Mouse (Mus musculus): ENCODE data around the gene Gm20388. TPM values are rescaled to one million over a fixed set of nuclear protein-coding genes. Genes with fewer than 3 reads are reported as not detected.
A peak's percentile ranks its signal among the peaks of the same experiment; 100 is the strongest.

Gene Gm20388
- polyA plus RNA-seq, 1 experiment from 2014 or later, result 2.5 TPM

DNA sequence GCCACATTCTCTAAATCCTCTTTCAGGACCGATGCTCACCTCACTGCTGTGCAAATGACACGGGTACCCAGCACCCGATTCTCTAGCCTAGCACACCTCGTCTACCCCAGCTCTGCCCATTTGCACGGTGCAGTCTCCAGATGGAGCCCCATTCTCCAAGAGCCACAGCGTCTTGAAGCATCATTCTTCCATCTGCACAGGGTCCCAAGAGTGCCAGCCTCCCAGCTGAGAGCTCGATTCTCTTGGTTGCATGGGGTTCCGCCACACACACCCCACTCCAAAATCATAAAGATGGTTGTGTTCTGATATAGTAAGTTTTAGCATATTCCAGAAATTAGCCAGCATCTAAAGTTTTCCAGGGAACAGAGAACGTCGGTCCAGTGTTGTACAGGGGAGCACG lies 2432.7 kb downstream of the Gm20388 start:
- Histone ChIP-seq H3K27me3 (ENCODE audit: low read depth, poor library complexity, severe bottlenecking) (peaks cover 81% of the 10 kb centered on the region), H3K27ac (no peak overlapping the region), H3K4me1 (peaks cover 22% of the 10 kb centered on the region), H3K36me3 (no peaks in the 10 kb centered on the region), H3K4me3 (peak overlapping the region; percentile 46), H3K9me3 (replicated peaks) (no peaks in the 10 kb centered on the region)
- DNase-seq (ENCODE audit: low spot score), result no peak
- 7% methylated on average over 11 of the region's 11 CpGs for WGBS

DNA sequence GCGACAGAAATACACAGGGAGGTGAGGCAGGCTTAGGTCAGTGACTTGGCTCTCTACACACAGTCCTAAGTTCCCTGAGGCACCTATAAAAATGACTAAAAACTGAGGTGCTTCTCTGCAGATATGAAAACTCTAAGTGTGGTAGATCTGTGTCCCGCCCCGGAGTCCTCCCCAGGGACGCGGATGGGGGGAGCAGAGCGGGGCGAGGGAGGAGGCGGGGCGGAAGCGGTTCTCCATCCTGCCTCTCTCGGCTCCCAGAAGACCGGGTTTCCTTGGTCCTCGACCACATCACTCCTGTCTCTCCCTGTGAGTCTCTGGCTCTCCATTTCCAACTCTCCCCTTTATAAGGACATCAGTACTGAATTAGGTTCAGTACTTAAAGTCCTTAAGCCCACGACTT lies 2433.1 kb downstream of the Gm20388 start:
- Histone ChIP-seq H3K27ac (peak overlapping the region; percentile 62), H3K27me3 (ENCODE audit: low read depth, poor library complexity, severe bottlenecking) (peaks cover 81% of the 10 kb centered on the region), H3K4me3 (peak overlapping the region; percentile 46), H3K4me1 (peaks cover 22% of the 10 kb centered on the region), H3K36me3 (no peaks in the 10 kb centered on the region), H3K9me3 (replicated peaks) (no peaks in the 10 kb centered on the region)
- WGBS, result under 1% methylated on average over 14 of the region's 14 CpGs
- peak; percentile 57 for DNase-seq (ENCODE audit: low spot score)

- WGBS, result 5% methylated on average over 2 of the region's 5 CpGs
- Histone ChIP-seq H3K4me1 (peaks cover 22% of the 10 kb centered on the region), H3K27ac (peak overlapping the region; percentile 62; the same call in 1 of the 2 replicates), H3K4me3 (peak overlapping the region; percentile 46), H3K36me3 (no peaks in the 10 kb centered on the region), H3K9me3 (replicated peaks) (no peaks in the 10 kb centered on the region), H3K27me3 (ENCODE audit: low read depth, poor library complexity, severe bottlenecking) (peaks cover 81% of the 10 kb centered on the region)
- DNase-seq (ENCODE audit: low spot score), result no peak
These were observed 2433.6 kb downstream of the Gm20388 start for GRCm38 (mm10) chr8:122344219-122344618.

- Histone ChIP-seq H3K4me3 (no peak overlapping the region), H3K9me3 (replicated peaks) (no peaks in the 10 kb centered on the region), H3K27ac (no peak overlapping the region), H3K36me3 (no peaks in the 10 kb centered on the region), H3K27me3 (ENCODE audit: low read depth, poor library complexity, severe bottlenecking) (peaks cover 85% of the 10 kb centered on the region), H3K4me1 (peaks cover 32% of the 10 kb centered on the region)
- WGBS, result 59% methylated on average over 12 of the region's 12 CpGs
- DNase-seq (ENCODE audit: low spot score), result no peak
These were observed 2434.8 kb downstream of the Gm20388 start for GRCm38 (mm10) chr8:122345181-122346095.

GRCm38 (mm10) chr8:122347811-122348552 lies 2437.3 kb downstream of the Gm20388 start:
- H3K36me3 ChIP-seq, result no peaks in the 10 kb centered on the region
- H3K27ac ChIP-seq, result no peak overlapping the region
- no peak overlapping the region for H3K4me3 ChIP-seq
- no peak for DNase-seq (ENCODE audit: low spot score)
- H3K9me3 ChIP-seq (replicated peaks), result no peaks in the 10 kb centered on the region
- 71% methylated on average over 5 of the region's 5 CpGs for WGBS
- H3K4me1 ChIP-seq, result peaks cover 38% of the 10 kb centered on the region
- H3K27me3 ChIP-seq (ENCODE audit: low read depth, poor library complexity, severe bottlenecking), result peaks cover 84% of the 10 kb centered on the region

GRCm38 (mm10) chr8:122349357-122350297 lies 2439.0 kb downstream of the Gm20388 start:
- Histone ChIP-seq H3K36me3 (no peaks in the 10 kb centered on the region), H3K27ac (no peak overlapping the region), H3K9me3 (replicated peaks) (no peaks in the 10 kb centered on the region), H3K27me3 (ENCODE audit: low read depth, poor library complexity, severe bottlenecking) (peaks cover 71% of the 10 kb centered on the region), H3K4me3 (no peak overlapping the region), H3K4me1 (peaks cover 23% of the 10 kb centered on the region)
- 24% methylated on average over 15 of the region's 15 CpGs for WGBS
- no peak for DNase-seq (ENCODE audit: low spot score)

DNA sequence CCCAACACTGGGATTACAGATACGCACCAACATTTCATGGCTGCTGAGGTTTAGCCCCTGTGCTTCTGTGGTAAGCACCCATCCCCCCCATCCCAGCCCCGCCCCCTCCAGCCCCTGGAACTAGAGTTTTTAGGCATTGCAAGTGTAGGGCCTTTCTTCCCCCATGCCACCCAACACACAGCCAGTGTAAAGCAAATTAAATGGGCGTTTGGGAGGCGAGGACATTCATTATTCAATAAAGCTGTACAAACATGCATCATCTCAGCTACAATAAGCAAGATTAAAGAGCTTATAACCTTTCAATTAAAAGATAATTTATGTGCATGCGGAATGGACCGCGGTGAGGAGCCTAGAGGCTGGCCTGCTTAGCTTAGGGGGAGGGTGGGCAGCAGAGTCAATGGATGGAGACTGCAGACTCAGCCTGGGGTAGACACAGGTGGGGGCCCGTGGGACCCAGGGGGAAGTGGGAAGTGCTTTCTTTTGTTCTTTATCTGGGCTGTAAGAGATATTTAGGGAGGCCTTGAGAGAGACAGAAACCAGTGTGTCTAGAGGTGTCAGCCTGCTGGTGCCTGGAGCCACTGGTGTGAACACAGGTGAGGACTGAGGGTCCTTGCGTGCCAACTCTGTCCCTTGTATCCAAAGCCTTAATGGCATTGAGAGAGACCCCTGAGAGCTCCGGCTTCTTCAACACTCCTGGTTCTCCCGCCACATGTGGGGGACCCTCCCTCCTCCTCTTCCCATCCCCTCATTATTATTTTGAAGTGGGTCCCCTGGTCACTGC lies 2439.9 kb downstream of the Gm20388 start:
- DNase-seq (ENCODE audit: low spot score), result no peak
- peaks cover 20% of the 10 kb centered on the region for H3K4me1 ChIP-seq
- peaks cover 62% of the 10 kb centered on the region for H3K27me3 ChIP-seq (ENCODE audit: low read depth, poor library complexity, severe bottlenecking)
- H3K9me3 ChIP-seq (replicated peaks), result no peaks in the 10 kb centered on the region
- H3K36me3 ChIP-seq, result no peaks in the 10 kb centered on the region
- WGBS, result 31% methylated on average over 11 of the region's 11 CpGs
- H3K27ac ChIP-seq, result no peak overlapping the region
- no peak overlapping the region for H3K4me3 ChIP-seq

DNA sequence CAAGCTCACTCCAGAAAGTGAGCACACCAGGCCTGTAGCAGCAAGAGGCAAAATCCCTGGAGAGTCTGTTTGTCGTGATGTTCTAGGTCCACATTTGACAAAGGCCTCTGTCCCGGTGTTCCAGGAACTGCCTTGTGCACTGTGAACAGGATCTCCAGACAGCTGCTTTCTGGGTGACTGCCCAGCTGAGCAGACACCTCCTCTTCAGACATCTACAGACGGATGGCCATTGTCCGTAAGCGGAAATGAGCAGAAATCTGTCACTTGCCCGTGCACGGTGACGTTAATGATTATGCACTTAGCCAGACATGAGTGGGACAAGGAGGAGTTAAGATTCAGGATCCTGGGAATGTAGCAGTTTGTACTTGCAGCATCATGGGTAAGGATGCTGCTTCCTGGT lies 2443.5 kb downstream of the Gm20388 start:
- no peaks in the 10 kb centered on the region for H3K9me3 ChIP-seq (replicated peaks)
- no peak overlapping the region for H3K4me3 ChIP-seq
- H3K4me1 ChIP-seq, result peaks cover 20% of the 10 kb centered on the region
- H3K27ac ChIP-seq, result no peak overlapping the region
- WGBS, result 90% methylated on average over 8 of the region's 8 CpGs
- H3K27me3 ChIP-seq (ENCODE audit: low read depth, poor library complexity, severe bottlenecking), result peaks cover 74% of the 10 kb centered on the region
- no peak for DNase-seq (ENCODE audit: low spot score)
- H3K36me3 ChIP-seq, result no peaks in the 10 kb centered on the region

DNA sequence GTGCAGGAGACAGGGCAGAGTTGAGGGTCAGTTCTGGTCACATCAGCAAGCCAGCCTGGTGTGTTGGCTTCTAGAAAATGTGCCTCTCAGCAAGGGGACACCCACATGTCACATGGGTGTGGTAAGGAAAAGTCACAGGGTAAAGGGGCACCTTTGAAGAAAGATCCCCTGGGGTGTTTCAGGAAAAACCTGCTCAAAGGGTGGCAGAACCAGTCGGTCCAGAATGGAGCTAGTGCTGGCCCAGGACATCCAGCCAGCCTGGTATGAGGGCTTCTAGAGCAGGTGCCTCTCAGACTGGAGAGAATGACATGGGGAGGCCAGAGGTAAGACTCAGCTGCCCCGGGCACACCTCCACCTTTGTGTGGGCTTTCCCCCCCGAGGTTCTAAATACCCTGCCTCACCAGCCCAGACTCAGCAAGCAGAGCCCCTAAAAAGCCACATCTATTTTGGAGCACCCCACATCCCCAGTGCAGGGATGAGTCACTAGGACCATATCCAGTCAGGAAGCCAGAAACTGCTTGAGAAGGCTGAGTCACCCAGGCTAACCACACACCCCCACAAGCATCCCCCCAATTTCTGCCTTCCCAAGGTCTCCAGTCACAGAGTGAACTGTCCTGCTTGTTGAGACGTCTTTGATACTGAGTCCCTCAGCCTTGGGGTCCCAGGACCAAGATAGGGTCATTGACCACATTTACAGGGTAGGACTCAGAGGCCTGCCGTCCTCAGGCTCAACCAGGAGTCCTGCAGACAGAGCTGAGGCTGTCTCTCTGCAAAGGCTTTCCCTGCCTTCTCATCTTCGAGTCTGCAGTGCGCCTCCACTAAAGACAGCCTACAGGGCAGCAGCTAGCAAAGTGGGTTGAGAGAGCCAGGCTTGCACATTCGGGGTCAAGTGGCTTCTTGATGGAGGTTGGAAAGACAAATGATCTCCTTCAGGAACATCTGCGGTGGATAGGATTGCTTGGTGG lies 2445.3 kb downstream of the Gm20388 start:
- WGBS, result 74% methylated on average over 9 of the region's 9 CpGs
- H3K9me3 ChIP-seq (replicated peaks), result no peaks in the 10 kb centered on the region
- no peaks in the 10 kb centered on the region for H3K36me3 ChIP-seq
- no peak overlapping the region for H3K4me3 ChIP-seq
- peaks cover 57% of the 10 kb centered on the region for H3K27me3 ChIP-seq (ENCODE audit: low read depth, poor library complexity, severe bottlenecking)
- H3K27ac ChIP-seq, result no peak overlapping the region
- H3K4me1 ChIP-seq, result peaks cover 5% of the 10 kb centered on the region
- DNase-seq (ENCODE audit: low spot score), result no peak

- Histone ChIP-seq H3K27me3 (ENCODE audit: low read depth, poor library complexity, severe bottlenecking) (peaks cover 52% of the 10 kb centered on the region), H3K4me3 (no peak overlapping the region), H3K4me1 (peaks cover 4% of the 10 kb centered on the region; the same call in 1 of the 2 replicates), H3K36me3 (no peaks in the 10 kb centered on the region), H3K27ac (no peak overlapping the region), H3K9me3 (replicated peaks) (no peaks in the 10 kb centered on the region)
- no peak for DNase-seq (ENCODE audit: low spot score)
- 59% methylated on average over 11 of the region's 11 CpGs for WGBS
These were observed 2446.6 kb downstream of the Gm20388 start for GRCm38 (mm10) chr8:122357202-122357601.

GRCm38 (mm10) chr8:122357641-122358040 lies 2447.0 kb downstream of the Gm20388 start:
- H3K27ac ChIP-seq, result no peak overlapping the region
- WGBS, result 82% methylated on average over 5 of the region's 5 CpGs

More at GRCm38 (mm10) chr8:122357641-122358040, 2447.0 kb downstream of the Gm20388 start:
- no peaks in the 10 kb centered on the region for H3K36me3 ChIP-seq
- H3K27me3 ChIP-seq (ENCODE audit: low read depth, poor library complexity, severe bottlenecking), result peaks cover 52% of the 10 kb centered on the region
- DNase-seq (ENCODE audit: low spot score), result no peak
- H3K4me1 ChIP-seq, result peaks cover 9% of the 10 kb centered on the region
- H3K9me3 ChIP-seq (replicated peaks), result no peaks in the 10 kb centered on the region
- H3K4me3 ChIP-seq, result no peak overlapping the region
